Mouse (Mus musculus): Measurements from ENCODE around the gene Itpr2. TPM values are rescaled to one million over a fixed set of nuclear protein-coding genes. Genes with fewer than 3 reads are reported as not detected.

The Itpr2 gene
- total RNA-seq, 2 experiments from 2014 or later: 39.6 to 41.7 TPM

DNA sequence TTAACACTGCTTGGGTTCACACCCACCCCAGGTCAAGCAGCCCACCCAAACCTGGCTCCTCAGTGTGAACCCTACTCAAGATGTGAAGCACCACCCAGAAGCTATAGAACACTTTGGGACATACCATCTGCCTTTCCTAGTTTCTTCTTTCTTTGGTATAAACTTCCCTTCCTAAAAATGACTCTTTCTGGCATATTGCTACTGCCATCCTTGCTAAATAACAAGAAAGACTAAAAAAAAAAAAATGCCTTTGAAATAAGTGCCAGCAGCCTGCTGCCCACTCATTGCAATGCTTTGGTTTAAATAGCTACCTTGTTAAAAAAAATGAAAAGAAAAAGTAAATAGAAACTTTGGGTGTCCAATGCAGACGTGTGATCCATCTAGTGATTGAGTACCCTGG, 429.2 kb downstream of the Itpr2 start:
- no peak for DNase-seq (ENCODE audit: low spot score in 2 of 2)

DNA sequence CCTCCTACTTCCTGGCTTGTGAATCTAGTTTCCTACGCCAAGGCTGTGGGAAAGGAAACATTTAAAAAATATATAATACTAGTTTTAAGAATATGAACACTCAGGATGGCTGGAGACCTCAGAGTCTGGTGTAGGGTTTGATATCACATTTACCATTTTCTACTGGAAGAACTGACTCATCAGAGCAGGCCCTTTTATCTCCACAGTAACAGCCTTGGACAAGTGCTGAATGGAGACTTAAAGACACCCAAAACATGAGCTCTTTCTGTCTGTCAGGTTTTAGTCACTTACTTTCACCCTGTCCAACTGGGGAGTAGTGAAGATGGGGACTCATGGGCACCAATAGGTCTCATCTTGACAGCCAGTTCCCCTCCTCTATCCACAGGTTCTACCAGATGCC, 430.1 kb downstream of the Itpr2 start:
- no peak for DNase-seq (ENCODE audit: low spot score in 2 of 2)

Other genes with a start within 250 kb of the Itpr2 start
- 100 to 1,000 TPM in 1 of 2 experiments, 10 to 100 TPM in 1; 91.3 to 103 TPM for gene Fgfr1op2, start 75.0 kb upstream of the Itpr2 start, total RNA-seq (2021)
- 10 to 100 TPM; 35.7 to 36.0 TPM for gene Ints13, start 75.6 kb upstream of the Itpr2 start, total RNA-seq (2021)
- gene Med21, start 140.3 kb upstream of the Itpr2 start, total RNA-seq (2021): 10 to 100 TPM; 66.4 to 67.1 TPM
- gene Tm7sf3, start 140.6 kb upstream of the Itpr2 start, total RNA-seq (2021): 10 to 100 TPM; 30.2 to 33.3 TPM
- 10 to 100 TPM; 20.3 to 21.0 TPM for gene Stk38l, start 222.8 kb upstream of the Itpr2 start, total RNA-seq (2021)